Mouse (Mus musculus): Measurements from ENCODE around the gene Wnt9a.

Wnt9a gene

DNA sequence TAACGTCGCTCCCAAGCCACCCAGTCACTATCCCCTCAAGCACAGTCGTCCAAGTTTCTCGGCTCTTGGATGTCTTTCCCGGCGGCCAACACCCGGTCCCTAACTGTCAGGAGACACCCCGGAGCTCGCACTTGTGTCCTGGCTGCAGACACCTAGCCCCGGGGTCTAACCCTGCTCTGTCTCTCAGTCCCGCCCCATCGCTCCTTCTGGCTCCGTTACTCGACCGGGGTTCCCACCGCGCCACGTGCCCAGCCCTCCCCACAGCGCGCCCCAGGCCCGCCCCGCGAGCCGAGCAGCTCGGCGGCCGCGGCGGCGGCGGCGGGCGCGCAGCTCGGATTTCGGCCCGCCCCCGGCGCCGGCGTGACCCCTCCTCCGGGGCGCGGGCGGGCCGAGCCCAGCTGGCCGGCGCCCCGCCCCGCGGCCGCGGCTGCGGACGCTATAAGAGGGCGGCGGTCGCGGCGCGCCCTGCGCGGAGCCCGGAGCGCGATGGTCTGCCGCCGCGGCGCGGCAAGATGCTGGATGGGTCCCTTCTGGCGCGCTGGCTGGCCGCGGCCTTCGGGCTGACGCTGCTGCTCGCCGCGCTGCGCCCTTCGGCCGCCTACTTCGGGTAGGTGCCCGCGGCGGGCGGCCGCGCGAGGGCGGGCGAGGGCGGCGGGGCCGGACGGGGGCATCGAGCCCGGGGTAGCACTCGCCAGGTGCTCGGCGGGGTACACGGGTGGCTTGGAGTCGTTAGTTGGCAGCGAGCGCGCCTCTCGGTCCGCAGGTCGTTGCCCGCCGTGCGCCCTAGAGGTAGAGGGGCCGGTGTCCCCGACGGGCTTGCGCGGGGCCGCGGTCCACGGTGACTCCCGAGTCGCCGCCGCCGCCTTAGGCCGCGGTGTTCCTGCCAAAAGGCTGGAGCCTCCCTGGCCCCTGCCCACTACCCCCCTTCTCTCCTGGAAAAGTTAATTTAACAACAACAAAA is at the start of gene Wnt9a:
Gene Wnt9a (plus strand): TSS at position 468 of the 961 bp plus-strand sequence.
- peaks cover 2% of the 10 kb centered on the region; the same call in 1 of the 2 replicates for H3K27me3 ChIP-seq (ENCODE audit: control insufficient read depth, insufficient read depth, low read length, poor library complexity, severe bottlenecking)
- no peak for DNase-seq (ENCODE audit: low read depth, low spot score)
- no peaks in the 10 kb centered on the region for H3K36me3 ChIP-seq (ENCODE audit: control insufficient read depth, insufficient read depth, low read length, poor library complexity, severe bottlenecking)

DNA sequence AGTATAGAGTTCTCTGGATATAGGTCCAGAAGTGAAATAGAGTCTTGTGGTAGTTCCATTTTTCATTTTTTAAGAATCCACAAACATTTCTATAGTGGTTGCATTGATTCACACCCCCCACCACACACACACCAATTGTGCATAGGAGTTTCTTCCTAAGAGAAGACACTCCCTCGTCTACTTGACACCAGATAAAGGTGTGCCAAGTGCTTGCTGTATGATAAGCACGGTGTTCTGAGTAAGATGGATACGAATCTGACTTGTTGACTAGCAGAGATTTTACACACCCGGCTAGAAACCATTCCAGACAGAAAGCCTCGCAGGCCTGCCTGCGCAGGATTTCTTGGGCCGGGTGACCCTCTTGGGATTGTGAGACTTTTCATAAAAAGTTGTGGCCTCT is 47.1 kb upstream of the Wnt9a start:
- Histone ChIP-seq H3K27me3 (ENCODE audit: control insufficient read depth, insufficient read depth, low read length, poor library complexity, severe bottlenecking) (peaks cover 2% of the 10 kb centered on the region; the same call in 1 of the 2 replicates), H3K36me3 (ENCODE audit: control insufficient read depth, insufficient read depth, low read length, poor library complexity, severe bottlenecking) (no peaks in the 10 kb centered on the region)
- DNase-seq (ENCODE audit: low read depth, low spot score): no peak

DNA sequence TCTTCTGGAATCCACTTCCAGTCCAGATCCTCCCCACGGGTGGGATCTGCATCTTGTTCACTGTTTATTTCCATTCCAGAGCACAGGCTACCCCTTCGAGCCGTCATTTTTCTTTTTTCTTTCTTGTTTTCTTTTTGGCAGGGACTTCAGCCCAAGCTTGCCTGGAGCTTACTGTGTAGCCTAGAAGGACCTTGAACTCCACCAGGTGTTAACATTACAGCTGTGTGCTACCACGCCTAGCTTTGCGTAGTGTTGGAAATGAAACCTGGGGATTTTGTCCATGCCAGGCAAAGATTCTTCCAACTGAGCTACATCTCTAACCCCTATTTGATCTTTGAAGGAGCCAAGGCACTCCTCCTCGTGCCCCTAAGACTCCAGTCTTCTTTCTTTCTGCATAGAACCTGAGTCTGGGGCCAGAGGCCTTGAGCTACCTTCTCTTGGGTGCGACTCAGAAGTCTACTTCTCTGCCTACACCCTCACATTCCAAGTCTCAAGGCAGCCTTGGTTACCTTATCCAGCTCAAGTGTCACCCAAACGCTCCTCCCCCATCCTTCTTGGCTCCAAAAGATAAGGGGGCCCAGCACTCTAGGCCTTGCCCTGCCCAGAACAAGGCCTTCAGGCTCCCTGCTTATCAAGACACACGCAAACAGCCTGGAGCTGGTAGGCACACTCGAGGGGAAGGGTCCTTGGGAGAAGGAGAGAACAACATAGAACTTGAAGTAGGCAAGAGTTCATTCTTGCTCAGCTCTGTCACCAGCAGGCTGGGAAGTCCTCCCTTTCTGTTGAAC is 45.8 kb upstream of the Wnt9a start:
- Histone ChIP-seq H3K27me3 (ENCODE audit: control insufficient read depth, insufficient read depth, low read length, poor library complexity, severe bottlenecking) (peaks cover 2% of the 10 kb centered on the region; the same call in 1 of the 2 replicates), H3K36me3 (ENCODE audit: control insufficient read depth, insufficient read depth, low read length, poor library complexity, severe bottlenecking) (no peaks in the 10 kb centered on the region)
- no peak for DNase-seq (ENCODE audit: low read depth, low spot score)

DNA sequence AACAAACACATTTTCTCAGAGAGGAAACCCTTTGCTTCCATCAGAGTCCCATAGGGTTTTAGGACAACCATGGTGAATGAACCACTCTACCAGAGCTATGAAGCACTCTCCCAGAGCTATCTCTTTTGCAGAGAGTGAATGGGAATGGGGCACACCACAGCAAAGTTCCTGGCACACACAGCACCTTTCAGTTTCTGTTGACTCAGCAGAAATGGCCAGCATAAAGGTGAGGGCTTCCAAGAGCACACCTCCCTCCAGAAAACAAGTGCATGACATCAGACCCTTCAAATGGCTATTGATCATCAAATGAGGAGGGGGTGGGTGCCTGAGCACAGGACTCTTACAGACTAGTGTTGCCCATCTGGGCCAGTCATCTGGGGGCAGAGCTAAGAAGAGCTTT is 44.4 kb upstream of the Wnt9a start:
- H3K36me3 ChIP-seq (ENCODE audit: control insufficient read depth, insufficient read depth, low read length, poor library complexity, severe bottlenecking): no peaks in the 10 kb centered on the region
- H3K27me3 ChIP-seq (ENCODE audit: control insufficient read depth, insufficient read depth, low read length, poor library complexity, severe bottlenecking): peaks cover 2% of the 10 kb centered on the region; the same call in 1 of the 2 replicates
- DNase-seq (ENCODE audit: low read depth, low spot score): no peak

DNA sequence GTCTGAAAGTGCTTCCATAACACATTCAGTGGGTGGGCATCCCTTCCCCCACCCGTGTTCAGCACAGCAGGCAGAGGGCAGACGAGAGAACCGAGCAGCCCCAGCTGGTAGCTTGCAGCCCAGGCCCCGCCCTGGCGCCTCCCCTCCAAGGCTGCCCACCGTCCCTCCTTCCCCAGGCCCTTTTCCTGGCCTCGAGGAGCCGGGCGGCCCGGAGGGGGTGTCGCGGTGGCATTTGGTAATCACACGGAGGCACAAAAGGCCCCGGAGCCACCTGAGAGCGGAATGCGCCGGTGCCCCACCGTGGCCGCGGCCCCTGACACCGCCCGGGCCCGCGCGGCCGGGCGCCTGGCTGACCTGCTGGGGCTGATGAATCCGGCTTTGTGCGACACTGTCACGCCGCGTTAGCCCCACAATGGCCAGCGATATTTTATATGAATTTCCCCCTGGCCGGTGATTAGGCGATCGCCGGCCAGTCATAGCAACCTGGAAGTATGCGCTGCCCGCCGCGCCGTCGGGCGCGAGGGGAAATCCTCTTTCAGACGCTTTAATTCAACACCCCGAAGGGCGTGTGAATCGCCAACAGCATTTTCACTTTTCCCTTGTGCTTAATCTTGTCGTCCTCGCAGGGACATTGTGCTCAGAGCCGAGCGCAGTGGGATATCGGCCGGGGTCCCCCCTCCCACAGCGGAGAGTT is 42.7 kb upstream of the Wnt9a start:
- DNase-seq (ENCODE audit: low read depth, low spot score): no peak
- 0 out of 2 replicates have a peak, but pooled peaks cover 2% of the 10 kb centered on the region for H3K27me3 ChIP-seq (ENCODE audit: control insufficient read depth, insufficient read depth, low read length, poor library complexity, severe bottlenecking)
- no peaks in the 10 kb centered on the region for H3K36me3 ChIP-seq (ENCODE audit: control insufficient read depth, insufficient read depth, low read length, poor library complexity, severe bottlenecking)

DNA sequence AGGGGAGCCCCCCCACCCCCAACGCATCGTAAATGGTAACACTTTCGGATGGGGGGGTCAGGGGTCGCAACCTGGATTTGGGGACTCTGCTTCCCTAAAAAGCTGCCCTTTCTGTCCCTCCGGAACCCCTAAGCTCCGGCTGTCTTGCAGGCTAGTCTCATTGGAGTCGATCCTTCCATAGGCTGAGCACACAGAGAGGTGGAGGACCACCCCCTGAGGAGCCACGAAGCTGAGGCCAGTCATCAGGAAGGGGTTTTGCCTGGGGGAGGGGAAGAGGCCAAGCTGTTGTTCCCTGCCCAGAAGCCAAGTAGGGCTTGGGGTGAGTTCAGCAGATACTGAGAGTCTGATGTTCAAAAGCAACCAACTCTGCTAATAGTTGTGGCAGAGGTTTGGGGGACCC is 42.1 kb upstream of the Wnt9a start:
- H3K27me3 ChIP-seq (ENCODE audit: control insufficient read depth, insufficient read depth, low read length, poor library complexity, severe bottlenecking): 0 out of 2 replicates have a peak, but pooled peaks cover 2% of the 10 kb centered on the region
- no peaks in the 10 kb centered on the region for H3K36me3 ChIP-seq (ENCODE audit: control insufficient read depth, insufficient read depth, low read length, poor library complexity, severe bottlenecking)
- DNase-seq (ENCODE audit: low read depth, low spot score): no peak

DNA sequence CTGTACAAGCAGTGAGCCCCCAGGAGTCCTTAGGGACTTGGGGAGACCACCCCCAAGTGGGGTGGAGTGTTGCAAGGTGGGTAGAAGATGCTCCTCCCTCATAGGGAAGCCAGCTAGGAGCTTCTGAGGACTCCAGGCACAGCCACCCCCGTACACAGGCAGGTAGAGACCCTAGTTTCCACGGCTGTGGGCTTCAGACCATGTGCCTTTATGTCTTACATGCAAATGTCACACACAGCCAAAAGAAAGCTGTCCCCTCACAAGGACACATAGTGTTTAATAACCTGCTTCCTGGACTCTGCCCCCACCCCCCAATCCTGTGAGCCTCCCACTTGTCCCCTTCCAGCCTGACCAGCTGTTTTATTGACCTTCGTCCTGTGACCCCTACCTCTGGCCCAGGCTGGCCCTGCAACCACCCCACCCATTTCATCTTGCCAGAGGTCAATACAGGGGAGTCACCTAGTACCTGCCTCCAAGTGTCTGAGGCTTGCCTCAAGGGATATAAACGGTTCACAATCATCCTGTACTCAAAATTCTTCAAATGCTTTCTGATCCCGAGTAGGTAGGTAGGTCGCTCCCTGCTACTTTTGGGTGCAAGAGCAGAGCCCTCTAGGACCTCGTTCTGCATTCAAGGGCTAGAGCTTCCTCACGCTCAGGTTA is 41.4 kb upstream of the Wnt9a start:
- no peaks in the 10 kb centered on the region for H3K36me3 ChIP-seq (ENCODE audit: control insufficient read depth, insufficient read depth, low read length, poor library complexity, severe bottlenecking)

DNA sequence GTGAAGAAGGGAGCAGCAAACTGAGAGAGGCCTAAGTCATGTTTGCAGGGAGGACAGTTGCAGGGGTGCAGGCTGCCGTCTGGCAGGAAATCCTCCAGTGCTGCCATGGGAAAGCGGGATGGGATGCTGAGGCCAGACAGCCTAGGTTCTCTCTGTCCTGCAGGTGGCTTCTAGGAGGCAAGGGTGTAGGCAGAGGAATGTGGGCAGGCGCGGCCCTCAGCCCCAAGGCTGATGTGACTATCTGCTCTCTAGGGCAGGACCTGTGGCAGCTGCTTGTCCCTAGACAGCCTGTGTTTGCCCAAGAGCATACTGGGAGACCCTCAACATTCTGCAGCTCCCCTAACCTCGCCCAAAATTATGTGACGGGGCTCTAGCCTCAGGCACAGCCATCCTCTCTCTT is 40.0 kb upstream of the Wnt9a start:
- H3K36me3 ChIP-seq (ENCODE audit: control insufficient read depth, insufficient read depth, low read length, poor library complexity, severe bottlenecking): no peaks in the 10 kb centered on the region
- DNase-seq (ENCODE audit: low read depth, low spot score): no peak
- H3K27me3 ChIP-seq (ENCODE audit: control insufficient read depth, insufficient read depth, low read length, poor library complexity, severe bottlenecking): 0 out of 2 replicates have a peak, but pooled peaks cover 2% of the 10 kb centered on the region

More for the DNA sequence above, 41.4 kb upstream of the Wnt9a start:
- H3K27me3 ChIP-seq (ENCODE audit: control insufficient read depth, insufficient read depth, low read length, poor library complexity, severe bottlenecking): 0 out of 2 replicates have a peak, but pooled peaks cover 2% of the 10 kb centered on the region
- no peak for DNase-seq (ENCODE audit: low read depth, low spot score)

DNA sequence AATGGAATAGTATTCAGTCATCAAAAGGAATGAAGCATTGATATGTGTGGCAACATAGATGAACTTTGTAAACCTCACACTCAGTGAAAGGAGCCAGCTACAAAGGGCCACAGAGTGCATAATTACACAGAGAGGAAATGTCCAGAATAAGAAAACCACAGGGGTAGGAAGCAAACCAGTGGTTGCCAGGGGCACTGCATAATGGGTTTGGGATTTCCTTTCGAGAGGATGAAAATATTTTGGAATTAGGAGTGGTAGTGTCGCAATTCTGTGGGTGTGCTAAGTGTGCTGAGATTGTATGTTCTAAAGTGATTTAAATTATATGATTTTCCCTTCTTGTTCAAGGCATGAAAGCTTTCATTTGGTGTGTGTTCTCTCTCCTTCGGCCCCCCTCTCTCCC is 32.5 kb upstream of the Wnt9a start:
- H3K36me3 ChIP-seq (ENCODE audit: control insufficient read depth, insufficient read depth, low read length, poor library complexity, severe bottlenecking): no peaks in the 10 kb centered on the region
- no peak for DNase-seq (ENCODE audit: low read depth, low spot score)
- no peaks in the 10 kb centered on the region for H3K27me3 ChIP-seq (ENCODE audit: control insufficient read depth, insufficient read depth, low read length, poor library complexity, severe bottlenecking)

DNA sequence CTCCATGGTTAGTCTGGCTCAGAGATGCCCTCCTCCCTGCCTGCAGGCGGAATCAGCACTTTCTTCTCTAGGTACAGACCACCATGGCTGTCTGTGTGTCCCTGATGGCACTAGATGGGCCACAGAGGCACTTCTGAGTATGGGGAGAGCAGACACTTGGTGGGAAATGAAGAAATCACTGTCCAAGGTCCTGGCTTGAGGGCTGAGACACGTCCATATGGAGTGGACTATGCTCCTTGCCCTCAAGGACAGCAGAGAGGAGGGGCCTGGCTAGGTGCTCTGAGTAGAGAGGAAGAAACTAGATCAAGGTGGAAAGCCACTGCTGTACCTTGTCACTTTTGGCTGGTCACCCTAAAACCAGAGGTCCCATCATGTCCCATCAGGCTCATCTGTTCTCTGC is 29.9 kb upstream of the Wnt9a start:
- DNase-seq (ENCODE audit: low read depth, low spot score): no peak
- H3K36me3 ChIP-seq (ENCODE audit: control insufficient read depth, insufficient read depth, low read length, poor library complexity, severe bottlenecking): no peaks in the 10 kb centered on the region

DNA sequence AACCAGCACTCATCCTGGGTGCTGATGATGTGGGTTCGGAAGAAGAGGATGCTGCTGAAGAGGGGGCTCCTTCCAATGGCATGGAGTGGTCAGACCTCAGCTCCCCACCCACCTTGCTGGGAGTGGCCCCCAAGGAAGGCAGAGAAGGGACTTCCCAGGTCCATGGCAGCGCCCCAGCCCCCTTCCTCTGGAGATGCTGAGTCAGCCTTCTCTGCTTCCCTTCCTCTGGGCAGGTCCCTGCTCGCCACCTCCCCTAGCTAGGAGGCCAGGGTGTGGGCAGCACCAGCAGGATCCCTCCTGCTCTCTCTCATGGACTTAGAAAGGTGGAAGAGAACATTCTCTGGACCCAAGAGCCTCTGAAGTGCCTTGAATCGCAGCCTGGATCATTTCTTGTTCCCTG is 28.7 kb upstream of the Wnt9a start:
- DNase-seq (ENCODE audit: low read depth, low spot score): no peak
- no peaks in the 10 kb centered on the region for H3K27me3 ChIP-seq (ENCODE audit: control insufficient read depth, insufficient read depth, low read length, poor library complexity, severe bottlenecking)
- H3K36me3 ChIP-seq (ENCODE audit: control insufficient read depth, insufficient read depth, low read length, poor library complexity, severe bottlenecking): no peaks in the 10 kb centered on the region

More for the DNA sequence above, 29.9 kb upstream of the Wnt9a start:
- H3K27me3 ChIP-seq (ENCODE audit: control insufficient read depth, insufficient read depth, low read length, poor library complexity, severe bottlenecking): no peaks in the 10 kb centered on the region

DNA sequence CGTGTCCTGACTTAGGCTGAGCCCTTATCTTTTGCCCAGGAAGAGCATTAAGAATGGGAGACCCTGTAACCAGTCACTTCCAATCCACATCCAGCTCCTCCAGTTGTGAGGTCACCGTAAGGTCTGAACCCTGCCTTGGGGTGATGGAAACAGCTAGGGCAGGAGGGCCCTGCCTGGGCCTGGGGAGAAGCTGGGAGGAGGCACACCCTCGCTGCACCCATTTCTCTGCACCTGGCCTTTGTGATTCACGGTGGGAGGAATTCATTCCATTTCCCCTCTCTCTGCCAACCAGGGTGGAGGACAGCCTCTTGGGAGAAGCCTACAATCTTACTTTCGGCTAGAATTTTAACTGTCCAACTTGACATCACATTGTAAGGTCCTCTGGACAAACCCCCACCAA is 24.6 kb upstream of the Wnt9a start:
- Histone ChIP-seq H3K27me3 (ENCODE audit: control insufficient read depth, insufficient read depth, low read length, poor library complexity, severe bottlenecking) (no peaks in the 10 kb centered on the region; the same call in 1 of the 2 replicates), H3K36me3 (ENCODE audit: control insufficient read depth, insufficient read depth, low read length, poor library complexity, severe bottlenecking) (no peaks in the 10 kb centered on the region)
- no peak for DNase-seq (ENCODE audit: low read depth, low spot score)

DNA sequence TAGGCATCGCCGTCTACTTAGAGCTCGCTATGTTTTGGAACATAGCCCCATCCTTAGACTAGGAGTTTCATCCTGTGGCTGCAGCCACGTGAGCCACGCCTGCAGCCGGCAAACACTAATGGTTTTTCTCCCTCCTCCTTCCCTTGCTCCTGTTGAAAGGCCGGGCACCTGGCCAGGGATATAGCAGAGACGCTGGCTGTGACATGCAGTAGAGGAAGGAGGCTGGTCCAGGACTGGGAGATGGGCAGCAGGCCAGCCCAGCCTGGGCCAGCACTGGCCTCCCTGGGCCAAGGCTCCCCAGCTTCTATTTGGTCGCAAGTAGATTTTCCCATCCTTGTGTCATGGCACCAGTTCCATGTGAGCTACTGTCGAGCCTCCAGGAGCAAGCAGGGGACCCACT is 23.8 kb upstream of the Wnt9a start:
- no peaks in the 10 kb centered on the region; the same call in 1 of the 2 replicates for H3K27me3 ChIP-seq (ENCODE audit: control insufficient read depth, insufficient read depth, low read length, poor library complexity, severe bottlenecking)
- DNase-seq (ENCODE audit: low read depth, low spot score): no peak

DNA sequence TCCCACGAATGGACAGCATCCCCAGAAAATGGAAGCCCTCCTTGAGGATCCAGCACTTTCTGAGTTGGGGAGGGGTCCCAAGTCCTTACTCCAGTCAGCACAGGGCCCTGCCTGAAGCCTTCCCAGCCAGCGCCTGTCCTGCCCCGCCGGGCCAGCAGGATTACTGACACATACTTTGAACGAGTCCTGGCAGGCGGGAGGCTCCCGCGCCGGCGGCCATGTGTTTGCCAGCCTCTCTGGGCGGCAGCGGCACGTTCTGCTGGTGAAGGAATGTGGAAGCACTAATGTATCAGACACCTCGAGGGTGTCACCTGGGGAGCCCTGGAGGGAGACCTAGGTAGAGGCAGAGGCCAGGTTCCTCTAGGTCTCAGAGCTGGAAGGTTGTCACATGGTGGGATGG is 22.6 kb upstream of the Wnt9a start:
- H3K27me3 ChIP-seq (ENCODE audit: control insufficient read depth, insufficient read depth, low read length, poor library complexity, severe bottlenecking): no peaks in the 10 kb centered on the region; the same call in 1 of the 2 replicates
- DNase-seq (ENCODE audit: low read depth, low spot score): no peak
- no peaks in the 10 kb centered on the region for H3K36me3 ChIP-seq (ENCODE audit: control insufficient read depth, insufficient read depth, low read length, poor library complexity, severe bottlenecking)

More for the DNA sequence above, 23.8 kb upstream of the Wnt9a start:
- H3K36me3 ChIP-seq (ENCODE audit: control insufficient read depth, insufficient read depth, low read length, poor library complexity, severe bottlenecking): no peaks in the 10 kb centered on the region

Measured in splenic B cell, adult 2 months (primary cell).